Mouse (Mus musculus) hindbrain, embryonic 11.5 days (tissue): ENCODE results near the gene Siah2. TPM values are rescaled to one million over a fixed set of nuclear protein-coding genes. Genes with fewer than 3 reads are reported as not detected.
A peak's percentile ranks its signal among the peaks of the same experiment; 100 is the strongest.

Source experiments
- ATAC-seq: fragments of 200-750 bp; cut with Nextera tagmentation; 2 replicates; pipeline ENCODE4 v1.8.0; 2017; ENCODE audit warnings: mild to moderate bottlenecking, moderate TSS enrichment, moderate library complexity; ENCODE audit not compliant: low FRiP score
- DNase-seq: peaks from one replicate; pipeline ENCODE4 v3.0.0-alpha.2; 2015; ENCODE audit warnings: low spot score
- H3K27ac ChIP-seq: fragments of 300-500 bp; sonication (generic); 2 replicates; pipeline ENCODE4 v1.5.1; 2014; ENCODE audit warnings: mild to moderate bottlenecking, low read depth, low read length
- H3K27me3 ChIP-seq: fragments of 300-500 bp; sonication (generic); 2 replicates; pipeline ENCODE4 v1.6.1; 2014; ENCODE audit warnings: mild to moderate bottlenecking, low read length, moderate library complexity, mixed read lengths; ENCODE audit not compliant: control insufficient read depth, insufficient read depth
- H3K36me3 ChIP-seq: fragments of 300-500 bp; sonication (generic); 2 replicates; pipeline ENCODE4 v1.6.1; 2014; ENCODE audit warnings: mild to moderate bottlenecking, low read length, moderate library complexity, mixed read lengths; ENCODE audit not compliant: control insufficient read depth, insufficient read depth
- H3K4me1 ChIP-seq: fragments of 300-500 bp; sonication (generic); replicated peaks from 2 replicates; pipeline ENCODE4 v1.6.1; 2014; ENCODE audit warnings: low read length, mixed read lengths; ENCODE audit not compliant: control insufficient read depth, insufficient read depth
- H3K4me2 ChIP-seq: fragments of 300-500 bp; sonication (generic); replicated peaks from 2 replicates; pipeline ENCODE4 v1.6.1; 2014; ENCODE audit warnings: mild to moderate bottlenecking, low read depth, low read length
- H3K4me3 ChIP-seq: fragments of 300-500 bp; sonication (generic); 2 replicates; pipeline ENCODE4 v1.5.1; 2014; ENCODE audit warnings: low read depth, low read length
- H3K9ac ChIP-seq: fragments of 300-500 bp; sonication (generic); 2 replicates; pipeline ENCODE4 v1.6.1; 2014; ENCODE audit warnings: low read depth, low read length
- H3K9me3 ChIP-seq: fragments of 300-500 bp; sonication (generic); 2 replicates; pipeline ENCODE4 v1.6.1; 2016; ENCODE audit warnings: low read length; ENCODE audit not compliant: control insufficient read depth
- WGBS: fragments of 180-500 bp; shearing (Covaris S2); extraction: QIAGEN DNeasy Blood & Tissue Kit; methylation state at CpG from one replicate; pipeline ENCODE4 v1.1.7; 2014; 5-methylcytosine and 5-hydroxymethylcytosine counted together
- polyA plus RNA-seq: library from polyadenylated mRNA; unstranded; fragments of >200 nt; fragmentation: Nextera tagmentation; extraction: Ambion mirVana; gene quantifications from 2 replicates; pipeline ENCODE4 v1.2.1, GENCODE M21; 2014

Siah2 gene
- polyA plus RNA-seq = 4.9 and 6.8 TPM in 2 replicates

- no peaks in the 10 kb centered on the region for H3K4me1 ChIP-seq
- peak within 1 kb of the TSS; percentile 92 for H3K4me2 ChIP-seq
- DNase-seq (peak; percentile 90), ATAC-seq (peak; percentile 95)
- peak within 1 kb of the TSS; percentile 76 for H3K9ac ChIP-seq
- under 1% methylated on average over 68 of the region's 87 CpGs for WGBS
- H3K36me3 ChIP-seq = no peaks in the 10 kb centered on the region
- peak within 1 kb of the TSS; percentile 70 for H3K27ac ChIP-seq
- no peaks in the 10 kb centered on the region; the same call in 1 of the 2 replicates for H3K27me3 ChIP-seq
- H3K9me3 ChIP-seq = no peaks in the 10 kb centered on the region
- peak within 1 kb of the TSS; percentile 83 for H3K4me3 ChIP-seq
These were observed at the start of gene Siah2 for GRCm38 (mm10) chr3:58691997-58692721. Gene Siah2, minus strand, starts transcription at chr3:58692400.

GRCm38 (mm10) chr3:58739536-58739935, 47.3 kb upstream of the Siah2 start:
- Histone ChIP-seq H3K36me3 (no peaks in the 10 kb centered on the region), H3K4me1 (no peaks in the 10 kb centered on the region), H3K9ac (no peak overlapping the region), H3K27ac (no peak overlapping the region), H3K4me3 (no peak overlapping the region), H3K4me2 (no peak overlapping the region), H3K9me3 (no peaks in the 10 kb centered on the region), H3K27me3 (no peaks in the 10 kb centered on the region)
- ATAC-seq = no peak
- no peak for DNase-seq
- WGBS = 69% methylated on average over 2 of the region's 2 CpGs

GRCm38 (mm10) chr3:58738346-58739089, 46.3 kb upstream of the Siah2 start:
- no peak overlapping the region for H3K4me3 ChIP-seq
- ATAC-seq (no peak), DNase-seq (no peak)
- H3K4me1 ChIP-seq = no peaks in the 10 kb centered on the region
- no peak overlapping the region for H3K4me2 ChIP-seq
- no peaks in the 10 kb centered on the region for H3K36me3 ChIP-seq
- no peaks in the 10 kb centered on the region for H3K27me3 ChIP-seq
- no peak overlapping the region for H3K27ac ChIP-seq
- H3K9ac ChIP-seq = no peak overlapping the region
- H3K9me3 ChIP-seq = no peaks in the 10 kb centered on the region
- 15% methylated on average over 6 of the region's 6 CpGs for WGBS

- Histone ChIP-seq H3K27ac (no peak overlapping the region), H3K9ac (no peak overlapping the region), H3K27me3 (no peaks in the 10 kb centered on the region), H3K36me3 (no peaks in the 10 kb centered on the region), H3K4me2 (no peak overlapping the region), H3K4me3 (no peak overlapping the region), H3K4me1 (no peaks in the 10 kb centered on the region), H3K9me3 (no peaks in the 10 kb centered on the region)
- DNase-seq (no peak), ATAC-seq (no peak)
- 76% methylated on average over 5 of the region's 5 CpGs for WGBS
These were observed 39.3 kb upstream of the Siah2 start for GRCm38 (mm10) chr3:58731520-58731919.

GRCm38 (mm10) chr3:58730580-58730979, 38.4 kb upstream of the Siah2 start:
- DNase-seq (no peak), ATAC-seq (no peak)
- Histone ChIP-seq H3K9me3 (no peaks in the 10 kb centered on the region), H3K4me3 (no peak overlapping the region), H3K4me2 (no peak overlapping the region), H3K27ac (no peak overlapping the region), H3K27me3 (no peaks in the 10 kb centered on the region), H3K36me3 (no peaks in the 10 kb centered on the region), H3K4me1 (no peaks in the 10 kb centered on the region), H3K9ac (no peak overlapping the region)
- 90% methylated on average over 3 of the region's 3 CpGs for WGBS

- Histone ChIP-seq H3K4me2 (no peak overlapping the region), H3K4me3 (no peak overlapping the region), H3K27me3 (no peaks in the 10 kb centered on the region), H3K9me3 (no peaks in the 10 kb centered on the region), H3K9ac (no peak overlapping the region), H3K36me3 (no peaks in the 10 kb centered on the region), H3K27ac (no peak overlapping the region), H3K4me1 (no peaks in the 10 kb centered on the region)
- DNase-seq (no peak), ATAC-seq (no peak)
These were observed 37.3 kb upstream of the Siah2 start for GRCm38 (mm10) chr3:58729549-58729948.

GRCm38 (mm10) chr3:58727601-58728000, 35.4 kb upstream of the Siah2 start:
- Histone ChIP-seq H3K27me3 (no peaks in the 10 kb centered on the region), H3K36me3 (no peaks in the 10 kb centered on the region), H3K4me1 (no peaks in the 10 kb centered on the region), H3K27ac (no peak overlapping the region), H3K9ac (no peak overlapping the region), H3K9me3 (no peaks in the 10 kb centered on the region), H3K4me2 (no peak overlapping the region), H3K4me3 (no peak overlapping the region)
- no peak for ATAC-seq
- DNase-seq = no peak
- 86% methylated on average over 4 of the region's 4 CpGs for WGBS

GRCm38 (mm10) chr3:58727012-58727411, 34.8 kb upstream of the Siah2 start:
- no peaks in the 10 kb centered on the region for H3K9me3 ChIP-seq
- DNase-seq (peak; percentile 65), ATAC-seq (0 out of 2 replicates have a peak, but pooled peaks have one; percentile 49)
- H3K4me2 ChIP-seq = no peak overlapping the region
- 50% methylated on average over 3 of the region's 3 CpGs for WGBS
- H3K4me3 ChIP-seq = no peak overlapping the region
- H3K27me3 ChIP-seq = no peaks in the 10 kb centered on the region
- H3K9ac ChIP-seq = no peak overlapping the region
- H3K36me3 ChIP-seq = no peaks in the 10 kb centered on the region
- no peak overlapping the region for H3K27ac ChIP-seq
- no peaks in the 10 kb centered on the region for H3K4me1 ChIP-seq

GRCm38 (mm10) chr3:58726374-58726773, 34.2 kb upstream of the Siah2 start:
- H3K27me3 ChIP-seq = no peaks in the 10 kb centered on the region
- H3K9me3 ChIP-seq = no peaks in the 10 kb centered on the region
- H3K27ac ChIP-seq = no peak overlapping the region
- no peak overlapping the region for H3K4me2 ChIP-seq
- no peaks in the 10 kb centered on the region for H3K4me1 ChIP-seq
- WGBS = 86% methylated on average over 3 of the region's 3 CpGs
- no peak overlapping the region for H3K4me3 ChIP-seq
- DNase-seq (no peak), ATAC-seq (no peak)
- H3K36me3 ChIP-seq = no peaks in the 10 kb centered on the region
- no peak overlapping the region for H3K9ac ChIP-seq
